Mouse (Mus musculus) kidney, adult 9 months (tissue): ENCODE results near the gene Scn1b.

Source experiments
- DNase-seq: peaks from one replicate; pipeline ENCODE4 v3.0.0; 2022

The Scn1b gene

GRCm38 (mm10) chr7:31114646-31115045 lies 12.2 kb downstream of the Scn1b start:
- DNase-seq = peak; percentile 87

- peak; percentile 88 for DNase-seq
These were observed 13.0 kb downstream of the Scn1b start for GRCm38 (mm10) chr7:31113800-31114199.

- no peak for DNase-seq
These were observed 14.8 kb downstream of the Scn1b start for GRCm38 (mm10) chr7:31112036-31112435.

- no peak for DNase-seq
These were observed 15.9 kb downstream of the Scn1b start for GRCm38 (mm10) chr7:31110861-31111385.

GRCm38 (mm10) chr7:31109796-31110195 lies 17.0 kb downstream of the Scn1b start:
- DNase-seq = no peak

GRCm38 (mm10) chr7:31109091-31109490 lies 17.7 kb downstream of the Scn1b start:
- DNase-seq = peak; percentile 81

- DNase-seq = peak; percentile 89
These were observed 19.0 kb downstream of the Scn1b start for GRCm38 (mm10) chr7:31107781-31108180.

GRCm38 (mm10) chr7:31106166-31106565 lies 20.6 kb downstream of the Scn1b start:
- DNase-seq = no peak

GRCm38 (mm10) chr7:31105061-31105768 lies 21.6 kb downstream of the Scn1b start:
- peak; percentile 80 for DNase-seq

- DNase-seq = no peak
These were observed 26.0 kb downstream of the Scn1b start for GRCm38 (mm10) chr7:31100786-31101185.

- DNase-seq = no peak
These were observed 27.2 kb downstream of the Scn1b start for GRCm38 (mm10) chr7:31099612-31099982.

GRCm38 (mm10) chr7:31098697-31099611 lies 27.8 kb downstream of the Scn1b start:
- DNase-seq = no peak

GRCm38 (mm10) chr7:31097583-31098248 lies 29.1 kb downstream of the Scn1b start:
- peak; percentile 93 for DNase-seq

GRCm38 (mm10) chr7:31096892-31097564 lies 29.8 kb downstream of the Scn1b start:
- no peak for DNase-seq

- DNase-seq = no peak
These were observed 31.9 kb downstream of the Scn1b start for GRCm38 (mm10) chr7:31094774-31095501.

- no peak for DNase-seq
These were observed 37.1 kb downstream of the Scn1b start for GRCm38 (mm10) chr7:31089721-31090120.

GRCm38 (mm10) chr7:31088206-31088605 lies 38.6 kb downstream of the Scn1b start:
- no peak for DNase-seq

GRCm38 (mm10) chr7:31087262-31087661 lies 39.5 kb downstream of the Scn1b start:
- no peak for DNase-seq

- no peak for DNase-seq
These were observed 40.5 kb downstream of the Scn1b start for GRCm38 (mm10) chr7:31086175-31086755.

- no peak for DNase-seq
These were observed 41.6 kb downstream of the Scn1b start for GRCm38 (mm10) chr7:31085171-31085570.

GRCm38 (mm10) chr7:31084140-31084539 lies 42.7 kb downstream of the Scn1b start:
- no peak for DNase-seq
